Mouse (Mus musculus) lung, postnatal 25 days (tissue): ENCODE results near the gene Gm5460.

Experiments used
- DNase-seq: peaks from one replicate; pipeline ENCODE4 v3.0.0; 2022; ENCODE audit warnings: low spot score

Gm5460 gene

GRCm38 (mm10) chr14:34016381-34016780 lies at the start of gene Gm5460:
Gene Gm5460 (plus strand): TSS chr14:34016758.
- no peak for DNase-seq

DNA sequence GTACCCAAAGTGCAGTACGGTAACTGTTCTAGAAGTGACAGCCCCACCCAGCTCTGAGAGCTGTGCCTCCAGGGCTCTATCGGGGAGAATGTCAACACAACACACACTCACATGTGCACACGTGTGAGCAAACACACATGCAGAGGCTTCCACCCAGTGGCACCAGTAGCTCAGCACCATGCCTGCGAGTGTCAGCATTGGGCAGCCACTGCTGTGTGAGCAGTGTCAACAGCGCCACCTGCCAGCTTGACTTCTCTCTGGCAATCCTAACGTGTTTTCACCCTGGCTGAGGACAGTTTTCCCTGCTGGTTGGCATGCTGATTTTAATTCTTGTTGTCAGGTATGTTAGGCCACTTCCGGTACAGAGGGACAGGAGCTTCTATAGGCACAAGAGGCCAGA lies 43.9 kb upstream of the Gm5460 start:
- no peak for DNase-seq

DNA sequence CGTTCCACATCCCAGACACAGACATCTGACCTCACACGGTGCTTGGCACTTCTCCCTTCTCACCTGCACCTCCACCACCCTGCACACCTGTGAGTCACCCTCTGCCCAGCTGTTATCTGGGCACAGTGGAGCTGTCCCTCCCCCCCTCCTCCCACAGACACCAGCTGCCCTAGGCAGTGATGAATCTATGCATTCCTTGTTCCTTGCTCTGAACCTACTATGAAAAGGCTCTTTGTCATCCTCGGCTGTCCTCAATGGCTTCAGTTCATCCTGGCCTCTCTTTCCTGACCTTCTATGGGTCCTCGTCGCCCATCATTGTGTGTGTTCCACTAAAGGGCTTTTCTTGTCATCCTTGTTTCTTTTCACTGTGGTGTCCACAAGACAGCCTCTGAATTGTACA lies 41.8 kb upstream of the Gm5460 start:
- DNase-seq: no peak

- no peak for DNase-seq
These were observed 38.8 kb upstream of the Gm5460 start for GRCm38 (mm10) chr14:33977748-33978147.

- DNase-seq: no peak
These were observed 37.9 kb upstream of the Gm5460 start, which contains the start of gene Zfp488 for GRCm38 (mm10) chr14:33978604-33979059. Gene Zfp488 (minus strand): TSS chr14:33978764.

DNA sequence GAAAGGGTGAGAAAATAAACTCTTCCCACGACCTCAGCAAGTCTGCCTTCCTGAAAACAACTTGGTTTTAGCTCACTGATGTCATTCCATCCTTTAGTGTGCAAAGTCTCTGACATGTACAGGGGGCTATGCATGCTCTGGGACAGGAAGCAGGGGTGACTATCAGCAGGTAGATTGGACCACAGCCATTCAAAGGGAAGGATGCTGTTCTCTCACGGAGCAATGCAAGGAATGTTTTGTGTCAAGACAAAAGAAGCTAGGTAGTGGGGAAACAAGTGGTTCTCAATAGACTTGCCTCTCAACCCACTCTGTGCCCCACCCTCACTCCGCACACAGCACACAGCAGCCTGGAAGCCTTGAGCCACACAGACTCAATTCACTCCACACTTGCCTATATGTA lies 27.4 kb upstream of the Gm5460 start:
- DNase-seq: no peak

DNA sequence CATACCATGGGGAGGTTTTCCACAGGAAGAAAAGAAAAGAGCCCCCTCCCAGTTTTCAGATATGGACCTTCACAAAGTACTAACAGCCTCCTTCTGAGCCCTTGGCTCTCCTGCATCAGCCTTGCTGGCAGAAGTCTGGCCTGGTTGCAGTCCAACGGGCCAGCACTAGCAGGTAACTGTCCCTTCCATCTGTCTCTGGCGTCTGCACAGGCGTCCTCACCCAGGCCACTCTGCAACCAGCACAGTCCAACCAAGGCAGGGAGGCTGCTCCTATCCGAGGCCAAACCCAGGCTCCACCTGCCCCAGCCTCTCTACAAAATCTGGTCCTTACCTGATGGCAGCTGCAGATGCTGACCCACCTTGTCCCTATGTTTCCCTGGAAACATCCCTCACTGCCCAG lies 24.6 kb upstream of the Gm5460 start:
- DNase-seq: no peak

GRCm38 (mm10) chr14:33993051-33993450 lies 23.5 kb upstream of the Gm5460 start:
- DNase-seq: no peak

DNA sequence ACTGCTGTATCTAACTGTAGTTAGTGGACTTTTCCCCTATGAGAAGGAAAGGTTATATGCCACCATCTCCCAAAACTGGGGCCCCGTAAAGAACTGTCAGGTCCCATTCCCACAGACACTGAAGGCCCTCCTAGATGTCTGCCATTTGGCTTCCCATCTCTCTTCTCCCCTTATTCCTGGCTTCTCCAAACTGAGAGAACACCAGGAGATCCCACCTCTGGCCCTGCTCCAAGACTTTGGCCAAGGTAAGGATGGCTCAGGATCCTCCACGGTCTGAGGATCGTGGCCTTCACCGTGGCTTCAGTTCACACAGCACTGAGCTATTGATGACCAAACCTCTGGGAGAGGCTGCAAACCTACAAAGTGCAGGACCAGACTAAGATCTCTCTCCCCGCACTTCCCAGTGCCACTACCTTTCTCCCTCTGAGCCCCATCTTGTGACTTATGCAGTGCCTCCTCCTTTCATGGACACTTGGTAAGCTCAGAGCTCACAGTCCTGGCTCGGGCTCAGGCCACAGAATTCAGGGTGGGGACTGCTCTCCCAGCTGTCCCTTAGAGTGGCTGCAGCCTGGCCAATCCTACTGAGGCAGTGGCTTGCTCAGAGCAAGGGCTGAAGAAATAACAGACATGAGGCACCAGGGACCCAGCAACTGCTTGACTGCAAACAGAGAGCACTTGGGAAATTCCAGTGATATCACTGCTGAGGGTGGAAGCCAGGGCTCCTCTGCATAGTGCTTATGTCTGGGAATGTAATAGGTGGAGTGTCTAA lies 22.9 kb upstream of the Gm5460 start:
- no peak for DNase-seq

GRCm38 (mm10) chr14:33997427-33997826 lies 19.1 kb upstream of the Gm5460 start:
- DNase-seq: no peak

DNA sequence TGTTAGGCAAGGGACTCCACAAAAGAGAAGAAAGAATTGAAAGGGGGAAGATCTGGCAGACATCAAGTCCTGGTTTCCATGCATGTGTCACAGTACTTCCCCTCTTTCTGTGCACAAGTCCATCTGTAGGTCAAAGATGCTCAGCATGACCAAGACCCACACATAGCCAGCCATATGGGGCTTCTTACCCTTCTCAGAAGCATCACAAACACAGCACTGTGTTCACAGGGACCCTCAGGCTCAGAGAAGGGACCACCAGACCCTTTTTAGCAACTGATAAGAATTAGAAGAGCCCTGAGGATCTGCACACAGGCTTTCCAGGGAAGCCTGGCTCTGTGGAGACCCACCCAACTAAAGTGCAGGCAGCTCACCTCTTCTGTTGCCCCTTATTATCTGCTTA lies 16.5 kb upstream of the Gm5460 start:
- no peak for DNase-seq

DNA sequence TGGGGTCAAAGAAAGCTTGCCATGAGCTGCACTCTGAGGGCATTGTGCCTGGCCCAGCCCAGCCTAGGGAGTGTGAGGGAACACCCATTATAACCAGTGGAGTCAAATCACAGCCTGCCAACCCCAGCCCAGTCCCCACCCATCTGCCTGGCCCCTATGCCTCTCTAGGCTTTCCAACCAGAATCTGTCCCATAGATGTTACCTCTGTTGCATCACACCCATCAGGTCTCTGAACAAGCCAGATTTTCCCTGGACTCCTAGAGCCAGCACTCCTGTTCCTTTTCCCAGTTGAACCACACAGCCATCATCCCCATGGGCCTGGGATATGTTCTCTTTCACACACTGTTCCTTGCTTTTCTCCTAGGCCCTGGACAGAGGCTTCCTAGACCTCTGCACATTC lies 15.1 kb upstream of the Gm5460 start:
- DNase-seq: no peak

- no peak for DNase-seq
These were observed 14.2 kb upstream of the Gm5460 start for GRCm38 (mm10) chr14:34002358-34002757.

DNA sequence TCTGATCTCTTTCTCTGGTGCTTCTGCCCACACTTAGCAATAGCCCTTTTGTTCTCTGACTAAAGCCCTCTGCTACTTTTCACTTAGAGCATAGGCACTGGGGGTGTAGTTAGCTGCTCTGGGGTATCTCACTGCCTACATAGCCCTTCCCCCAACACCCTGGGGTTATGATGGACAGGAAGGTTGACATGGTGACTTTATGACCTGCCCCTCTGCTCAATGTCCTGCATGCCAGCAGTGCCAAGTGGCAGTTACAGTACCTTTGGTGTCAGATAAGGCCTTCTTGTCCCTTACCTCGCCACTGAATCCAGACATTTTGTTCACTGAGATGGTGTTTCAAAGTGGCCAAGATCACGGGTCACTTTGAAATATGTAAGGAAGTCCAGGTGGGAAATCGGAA lies 1.5 kb upstream of the Gm5460 start, which contains the start of gene Gm30083:
TSS of gene Gm30083 (minus strand) at position 120 of the 400 bp plus-strand sequence.
- DNase-seq: no peak

- DNase-seq: no peak
These were observed 380 bp downstream of the Gm5460 start for GRCm38 (mm10) chr14:34016938-34017337.

- DNase-seq: no peak
These were observed 10.2 kb downstream of the Gm5460 start for GRCm38 (mm10) chr14:34026710-34027109.

GRCm38 (mm10) chr14:34033841-34034610 lies 17.5 kb downstream of the Gm5460 start:
- DNase-seq: no peak

DNA sequence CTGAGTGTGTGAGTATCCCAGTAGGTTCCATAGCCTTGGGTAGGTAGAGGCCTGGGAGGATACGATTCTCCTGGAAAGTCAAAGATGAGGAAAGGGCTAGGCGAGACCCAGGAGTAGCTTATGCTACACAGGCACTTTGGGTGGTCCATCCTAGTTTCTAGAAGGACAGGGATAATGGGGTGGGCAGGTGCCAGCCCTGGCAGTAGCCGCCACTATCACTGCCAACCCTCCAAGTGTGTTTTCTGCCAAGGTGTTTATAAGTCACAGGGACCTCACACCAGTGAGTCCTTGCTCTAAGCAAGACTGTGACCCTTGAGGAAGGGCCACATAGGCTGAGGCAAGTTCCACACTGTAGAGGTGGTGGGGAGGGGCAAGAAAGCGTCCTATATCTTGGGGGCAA lies 24.7 kb downstream of the Gm5460 start:
- no peak for DNase-seq

- DNase-seq: no peak
These were observed 26.8 kb downstream of the Gm5460 start for GRCm38 (mm10) chr14:34043341-34043740.

DNA sequence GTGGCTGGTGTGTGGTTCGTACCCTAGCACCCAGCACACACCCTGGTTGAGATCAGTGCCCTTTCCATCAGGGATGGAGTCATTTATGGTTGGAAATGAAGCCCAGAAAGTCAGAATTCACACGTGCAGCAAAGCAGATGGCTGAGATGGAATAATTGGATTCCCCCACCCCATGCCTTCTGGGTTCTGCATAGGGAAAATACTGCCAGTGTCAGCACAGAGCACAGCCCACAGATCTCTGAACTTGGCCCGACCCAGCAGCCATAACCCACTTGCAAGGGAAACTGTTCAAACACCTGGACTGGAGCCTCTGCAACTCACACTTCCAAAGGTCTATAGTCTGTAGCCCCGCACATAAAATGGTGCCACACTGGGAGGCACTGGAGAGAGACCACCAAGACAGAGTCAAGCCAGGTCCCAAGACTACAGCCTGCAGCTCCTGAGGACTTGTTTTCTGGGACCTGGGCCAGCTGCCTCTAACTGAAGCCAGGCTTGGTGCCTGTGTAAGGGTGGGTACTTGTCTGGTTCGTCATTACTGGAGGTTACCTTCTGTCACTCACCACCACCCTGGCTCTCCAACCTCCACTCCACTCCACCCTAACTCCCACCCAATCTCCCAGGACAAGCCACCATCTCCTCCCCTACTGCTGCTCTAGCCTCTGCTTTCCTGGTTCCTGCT lies 33.7 kb downstream of the Gm5460 start:
- DNase-seq: no peak

GRCm38 (mm10) chr14:34052516-34052915 lies 36.0 kb downstream of the Gm5460 start, which contains the start of gene Antxrl:
Gene Antxrl (plus strand): TSS chr14:34052707.
- no peak for DNase-seq

DNA sequence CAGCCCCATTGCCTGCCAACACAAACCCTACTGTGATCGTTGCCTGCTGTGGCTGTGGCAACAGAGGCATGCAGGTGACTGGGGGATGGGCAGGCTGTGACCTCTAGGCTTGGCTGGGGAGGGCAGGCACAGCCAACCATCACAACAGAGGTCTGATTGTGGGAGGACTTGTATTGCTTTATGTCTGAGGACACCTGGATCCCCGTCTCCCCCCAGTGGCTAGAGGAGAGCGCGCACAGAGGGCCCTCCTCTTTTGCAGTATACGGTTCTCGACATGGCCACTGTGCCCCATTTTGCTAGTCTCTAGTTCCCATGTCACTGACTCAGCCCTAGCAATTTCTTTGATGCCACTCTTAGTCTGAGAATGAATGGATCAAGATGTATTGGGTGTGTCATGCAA lies 55.1 kb downstream of the Gm5460 start:
- no peak for DNase-seq

DNA sequence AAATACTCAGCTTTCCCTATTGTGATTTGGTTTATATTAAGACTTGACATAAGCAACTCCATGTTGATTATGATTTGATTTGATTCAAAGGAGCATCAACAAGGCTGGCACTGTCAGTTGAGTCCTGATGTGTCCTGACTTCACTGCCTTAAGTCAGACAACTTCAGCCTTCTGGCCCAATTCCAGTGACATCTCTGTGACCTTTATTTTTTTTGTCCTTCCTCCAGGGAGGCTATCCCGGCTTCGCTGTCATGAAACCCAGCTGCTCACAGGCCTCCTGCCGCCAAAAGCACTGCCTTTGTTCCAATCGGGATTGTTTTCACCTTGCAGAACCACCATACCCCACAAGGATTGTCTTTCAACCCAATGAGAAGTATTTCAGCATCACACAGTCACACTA lies 58.8 kb downstream of the Gm5460 start:
- DNase-seq: no peak
